Mouse (Mus musculus) spleen, adult 12 weeks (tissue): ENCODE data around the gene Lypd8.

Source experiments
- DNase-seq: peaks from one replicate; pipeline ENCODE4 v3.0.0; 2022; ENCODE audit warnings: low spot score

The Lypd8 gene

DNA sequence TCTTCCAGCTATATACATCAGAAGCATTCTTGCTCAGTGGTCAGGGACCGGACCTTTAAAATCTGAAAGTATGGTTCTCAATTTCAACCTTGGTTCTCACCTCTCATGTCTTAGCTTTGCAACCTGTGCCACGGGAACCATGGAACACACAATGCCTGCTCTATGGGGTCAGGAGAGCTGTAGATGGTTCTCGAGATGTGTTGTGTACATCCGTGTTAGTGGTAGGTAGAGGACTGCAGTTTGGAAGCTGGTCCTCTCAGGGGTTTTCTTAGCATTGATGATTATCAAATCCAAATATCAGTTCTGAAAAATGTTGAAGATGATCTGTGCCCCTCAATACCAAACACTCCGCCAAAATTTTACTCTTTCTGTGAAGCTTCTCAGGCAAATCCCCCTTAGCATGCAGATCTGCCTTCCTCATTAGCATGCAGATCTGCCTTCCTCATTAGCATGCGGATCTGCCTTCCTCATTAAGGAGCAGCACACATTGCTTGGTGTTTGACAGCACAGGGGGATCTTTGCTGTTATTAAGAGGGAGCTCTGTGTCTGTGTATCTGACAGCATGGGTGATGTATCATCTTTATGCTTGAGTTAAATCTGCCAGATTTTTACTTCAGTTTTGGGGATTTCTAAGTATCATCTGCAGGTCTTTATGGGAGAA, 21.3 kb downstream of the Lypd8 start:
- no peak for DNase-seq

DNA sequence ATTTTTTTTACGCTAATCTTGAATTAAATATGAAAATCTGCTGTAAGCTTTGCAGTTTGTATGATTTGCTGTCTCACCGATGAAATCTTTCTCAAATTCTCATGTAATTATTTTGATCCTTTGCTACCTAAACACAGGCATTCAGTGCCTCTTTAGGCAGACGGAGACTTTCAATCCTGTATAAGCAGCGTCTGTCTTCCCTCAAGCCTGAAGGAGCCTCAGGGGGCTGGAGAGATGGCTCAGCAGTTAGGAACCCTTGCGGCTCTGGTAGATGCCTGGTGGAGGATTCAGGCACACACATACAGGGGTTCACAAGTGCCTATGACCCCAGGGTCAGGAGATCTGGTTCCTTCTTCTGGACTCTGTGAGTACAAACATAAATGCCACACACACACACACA, 21.8 kb downstream of the Lypd8 start:
- DNase-seq = no peak

DNA sequence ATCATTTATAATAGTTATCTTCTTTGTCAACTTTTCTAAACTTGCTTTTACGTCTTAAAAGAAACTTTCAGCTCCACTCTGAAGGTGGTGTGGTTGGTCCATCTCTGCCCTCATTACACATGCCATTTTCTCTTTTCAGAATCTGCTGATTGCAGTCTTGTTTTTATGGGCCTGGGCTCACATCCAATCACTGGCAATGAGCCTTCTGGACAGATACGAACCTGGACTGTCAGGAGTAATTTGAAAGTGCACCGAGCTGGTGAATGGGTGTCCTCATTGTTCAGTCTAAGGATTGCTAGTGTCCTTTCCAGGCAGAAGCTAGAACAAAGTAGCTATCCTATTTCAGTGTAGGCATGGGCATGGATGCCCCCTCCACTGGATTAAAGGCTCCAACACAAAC, 29.2 kb downstream of the Lypd8 start:
- DNase-seq = no peak

DNA sequence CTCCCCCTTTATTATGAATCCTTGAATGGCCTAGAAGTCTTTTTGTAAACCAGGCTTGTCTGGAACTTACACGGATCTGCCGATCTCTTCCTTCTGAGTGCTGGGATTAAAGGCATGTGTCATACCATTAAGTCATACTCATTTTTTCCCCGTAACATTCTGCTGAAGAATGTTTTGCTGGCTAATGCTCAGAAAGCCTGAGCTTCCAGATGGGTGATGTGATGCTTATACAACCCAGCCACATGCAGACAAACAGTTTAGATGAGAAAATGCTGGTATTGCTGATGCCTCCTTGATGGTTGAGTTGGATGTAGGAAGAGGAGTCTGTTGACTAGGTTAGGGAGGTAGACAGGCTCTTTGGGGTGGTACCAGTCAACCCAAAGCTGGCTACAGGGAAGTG, 39.5 kb downstream of the Lypd8 start:
- no peak for DNase-seq

DNA sequence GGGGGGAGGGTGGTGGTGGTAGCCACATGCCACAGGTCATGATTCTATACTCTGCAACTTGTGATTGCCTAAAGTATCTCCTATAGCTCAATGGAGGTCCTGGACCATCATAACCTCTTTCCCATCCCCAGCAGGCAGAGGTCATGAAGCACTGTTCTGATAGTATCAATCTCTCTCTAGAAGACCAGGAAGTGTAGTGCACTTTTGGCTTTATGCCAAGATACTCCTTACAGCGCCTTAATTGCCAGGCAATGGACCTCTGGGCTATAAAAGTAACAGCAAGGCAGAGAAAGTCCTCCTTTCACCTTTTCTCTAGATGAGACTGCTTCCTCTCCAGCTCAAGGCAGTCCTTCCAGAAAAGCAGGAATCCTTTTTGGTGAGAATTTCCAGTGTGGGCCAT, 42.0 kb downstream of the Lypd8 start, which contains the start of gene 1810065E05Rik:
Gene 1810065E05Rik, plus strand, starts transcription at position 297 of the 400 bp plus-strand sequence.
- no peak for DNase-seq

DNA sequence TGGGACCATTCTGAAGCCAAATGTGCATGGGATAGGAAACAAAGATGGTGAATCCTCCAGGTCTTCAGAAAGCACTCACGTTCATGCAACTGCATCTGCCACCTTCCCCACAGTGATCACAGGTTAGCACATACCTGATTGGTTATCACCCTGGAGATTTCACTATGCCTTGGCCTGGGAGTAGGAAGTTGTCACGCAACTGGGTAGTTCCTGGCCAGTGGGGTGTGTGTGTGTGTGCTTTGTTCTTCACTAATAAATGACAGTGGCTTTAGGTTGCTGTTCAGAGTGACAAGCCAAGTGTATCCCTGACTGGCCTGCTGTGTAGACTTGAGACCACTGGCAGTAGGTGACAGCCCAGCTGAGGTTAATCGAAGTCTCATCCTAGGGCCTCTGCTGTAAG, 53.4 kb downstream of the Lypd8 start, which contains the start of gene Gm12253:
Gene Gm12253, plus strand, starts transcription at position 301 of the 400 bp plus-strand sequence.
- no peak for DNase-seq

DNA sequence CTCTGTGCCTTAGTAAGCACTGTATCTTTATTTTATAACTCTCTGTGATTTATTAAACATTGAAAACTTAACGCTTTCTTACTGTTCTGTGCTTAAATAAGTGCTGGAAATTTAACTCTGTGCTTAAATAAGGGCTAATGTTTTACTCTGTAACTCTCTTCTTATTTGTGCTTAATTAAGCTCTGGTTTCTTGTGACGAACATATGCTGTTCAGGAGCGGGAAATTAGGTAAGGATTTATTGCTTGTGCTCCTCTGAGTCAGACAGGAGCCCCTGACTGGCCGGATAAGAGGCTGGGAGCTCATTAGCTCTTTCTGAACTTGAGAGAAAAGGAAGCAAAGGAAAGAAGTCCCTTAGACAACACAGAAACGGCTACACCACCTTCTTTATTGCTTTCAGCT, 59.0 kb downstream of the Lypd8 start:
- no peak for DNase-seq
